Mouse (Mus musculus): Measurements from ENCODE around the gene Gabrr2. TPM values are rescaled to one million over a fixed set of nuclear protein-coding genes. Genes with fewer than 3 reads are reported as not detected.

The Gabrr2 gene
- polyA plus RNA-seq, 1 experiment from 2014 or later, result not detected

DNA sequence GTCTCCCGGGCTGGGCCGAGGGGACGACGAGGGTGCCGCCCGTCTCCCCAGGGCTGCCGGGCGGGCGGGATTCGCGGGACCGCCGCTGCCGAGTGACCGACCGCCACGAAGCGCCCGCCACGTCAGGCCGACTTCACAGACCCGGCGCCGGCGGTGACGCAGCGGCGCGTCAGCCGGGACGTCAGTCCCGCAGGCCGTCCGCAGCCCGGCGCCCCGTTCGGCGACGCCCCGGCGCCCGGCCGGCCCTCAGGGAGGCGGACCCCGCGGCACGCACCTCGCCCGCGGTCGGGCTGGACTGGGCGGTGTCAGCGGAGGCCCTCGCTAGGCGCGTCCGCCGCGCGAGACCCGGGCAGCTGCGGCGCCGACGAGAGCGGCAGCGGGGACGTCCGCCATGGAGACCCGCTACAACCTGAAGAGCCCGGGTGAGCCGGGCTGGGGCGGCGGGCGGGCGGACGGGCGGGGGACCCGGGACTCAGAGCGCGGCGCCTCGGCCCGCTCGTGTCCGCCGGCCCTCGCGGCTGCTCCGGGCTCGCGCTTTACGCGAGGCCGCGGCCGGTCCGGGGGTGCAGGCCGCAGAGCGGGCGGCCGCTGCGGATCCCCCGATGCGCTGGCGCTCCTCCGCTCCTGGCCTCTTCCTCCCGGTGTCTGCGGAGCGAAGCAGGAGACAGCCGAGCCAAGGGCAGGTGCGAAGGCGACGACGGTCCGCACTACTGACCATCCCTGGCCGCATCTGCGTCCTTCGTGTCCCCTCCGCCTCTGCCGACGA is 31.4 kb upstream of the Gabrr2 start, which contains the start of gene Ube2j1:
TSS of gene Ube2j1 (plus strand) at position 222 of the 766 bp plus-strand sequence.
- under 1% methylated on average over 81 of the region's 123 CpGs for WGBS (ENCODE audit: insufficient replicate concordance)
- peak; percentile 100 for ATAC-seq
- DNase-seq, result peak; percentile 92
- Histone ChIP-seq H3K27ac (ENCODE audit: low read depth) (peak within 1 kb of the TSS; percentile 97), H3K4me2 (ENCODE audit: low read depth, low read length) (peak within 1 kb of the TSS; percentile 86), H3K9ac (replicated peaks) (peak within 1 kb of the TSS; percentile 98), H3K4me1 (ENCODE audit: insufficient read depth) (peaks cover 23% of the 10 kb centered on the region), H3K36me3 (replicated peaks; ENCODE audit: insufficient read depth, low read length) (peaks cover 4% of the 10 kb centered on the region; the same call in 1 of the 2 replicates), H3K9me3 (ENCODE audit: low read length) (peaks cover 5% of the 10 kb centered on the region; the same call in 1 of the 2 replicates), H3K27me3 (ENCODE audit: insufficient read depth, low read length) (no peaks in the 10 kb centered on the region), H3K4me3 (ENCODE audit: low read depth, low read length) (peak within 1 kb of the TSS; percentile 89)
- TF ChIP-seq EP300 (IDR thresholded peaks at IDR 0.05; ENCODE audit: low read depth) (no peak), CTCF (IDR thresholded peaks at IDR 0.05; ENCODE audit: low read depth) (no peak)

DNA sequence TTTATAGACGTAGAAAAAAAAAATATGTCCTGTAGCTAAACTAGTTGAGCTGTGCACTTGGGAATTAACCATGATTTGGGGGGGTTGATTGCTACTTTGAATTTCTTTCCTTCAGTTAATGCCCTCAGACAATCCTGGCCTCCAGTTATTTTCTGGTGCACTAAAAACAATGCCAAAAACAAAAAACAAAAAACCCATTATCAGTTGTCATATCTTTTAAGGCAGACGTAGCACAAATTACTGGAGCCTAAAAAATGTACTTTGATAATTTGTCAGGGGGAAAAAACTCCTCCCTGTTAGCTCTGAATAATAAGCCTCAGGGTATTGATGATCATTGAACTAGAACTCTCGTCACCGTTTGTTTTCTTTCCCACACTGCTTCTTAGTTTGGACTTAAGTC is 30.8 kb upstream of the Gabrr2 start:
- peaks cover 8% of the 10 kb centered on the region; the same call in 1 of the 2 replicates for H3K36me3 ChIP-seq (replicated peaks; ENCODE audit: insufficient read depth, low read length)
- H3K4me3 ChIP-seq (ENCODE audit: low read depth, low read length), result peak overlapping the region; percentile 89
- 26% methylated on average over 4 of the region's 4 CpGs for WGBS (ENCODE audit: insufficient replicate concordance)
- H3K9me3 ChIP-seq (ENCODE audit: low read length), result peaks cover 5% of the 10 kb centered on the region; the same call in 1 of the 2 replicates
- peak overlapping the region; percentile 98 for H3K9ac ChIP-seq (replicated peaks)
- H3K27ac ChIP-seq (ENCODE audit: low read depth), result peak overlapping the region; percentile 97; the same call in 1 of the 2 replicates
- no peak for ATAC-seq
- H3K4me2 ChIP-seq (ENCODE audit: low read depth, low read length), result peak overlapping the region; percentile 86
- DNase-seq, result no peak
- no peaks in the 10 kb centered on the region for H3K27me3 ChIP-seq (ENCODE audit: insufficient read depth, low read length)
- TF ChIP-seq CTCF (IDR thresholded peaks at IDR 0.05; ENCODE audit: low read depth) (no peak), EP300 (IDR thresholded peaks at IDR 0.05; ENCODE audit: low read depth) (no peak)
- peaks cover 23% of the 10 kb centered on the region for H3K4me1 ChIP-seq (ENCODE audit: insufficient read depth)

DNA sequence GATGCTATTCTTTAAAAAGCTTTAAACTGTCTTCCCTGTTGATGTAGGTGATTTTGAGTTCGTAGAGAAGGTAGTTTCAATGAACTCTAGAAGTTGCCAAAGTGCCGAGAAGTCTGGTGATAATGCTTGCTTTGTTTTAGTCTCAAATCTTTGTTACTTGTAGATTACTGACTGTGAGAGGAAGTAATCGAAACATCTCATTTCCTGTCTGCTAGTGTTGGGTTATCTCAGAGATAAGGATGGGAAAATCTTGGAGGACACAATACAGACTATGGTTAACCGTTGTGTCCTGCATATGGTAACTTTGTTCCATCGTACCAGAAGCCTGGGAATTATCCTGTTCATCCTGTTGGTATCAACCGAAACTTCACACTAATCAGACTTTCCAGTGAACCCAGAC is 29.3 kb upstream of the Gabrr2 start:
- peaks cover 5% of the 10 kb centered on the region; the same call in 1 of the 2 replicates for H3K9me3 ChIP-seq (ENCODE audit: low read length)
- TF ChIP-seq EP300 (IDR thresholded peaks at IDR 0.05; ENCODE audit: low read depth) (no peak), CTCF (IDR thresholded peaks at IDR 0.05; ENCODE audit: low read depth) (no peak)
- H3K27ac ChIP-seq (ENCODE audit: low read depth), result no peak overlapping the region
- DNase-seq, result no peak
- H3K4me1 ChIP-seq (ENCODE audit: insufficient read depth), result peaks cover 23% of the 10 kb centered on the region
- no peak overlapping the region for H3K4me3 ChIP-seq (ENCODE audit: low read depth, low read length)
- 0 out of 2 replicates have a peak overlapping the region, but pooled peaks have one; percentile 86 for H3K4me2 ChIP-seq (ENCODE audit: low read depth, low read length)
- peaks cover 10% of the 10 kb centered on the region for H3K36me3 ChIP-seq (replicated peaks; ENCODE audit: insufficient read depth, low read length)
- 39% methylated on average over 6 of the region's 6 CpGs for WGBS (ENCODE audit: insufficient replicate concordance)
- no peak overlapping the region; the same call in 1 of the 2 replicates for H3K9ac ChIP-seq (replicated peaks)
- ATAC-seq, result no peak
- H3K27me3 ChIP-seq (ENCODE audit: insufficient read depth, low read length), result no peaks in the 10 kb centered on the region

DNA sequence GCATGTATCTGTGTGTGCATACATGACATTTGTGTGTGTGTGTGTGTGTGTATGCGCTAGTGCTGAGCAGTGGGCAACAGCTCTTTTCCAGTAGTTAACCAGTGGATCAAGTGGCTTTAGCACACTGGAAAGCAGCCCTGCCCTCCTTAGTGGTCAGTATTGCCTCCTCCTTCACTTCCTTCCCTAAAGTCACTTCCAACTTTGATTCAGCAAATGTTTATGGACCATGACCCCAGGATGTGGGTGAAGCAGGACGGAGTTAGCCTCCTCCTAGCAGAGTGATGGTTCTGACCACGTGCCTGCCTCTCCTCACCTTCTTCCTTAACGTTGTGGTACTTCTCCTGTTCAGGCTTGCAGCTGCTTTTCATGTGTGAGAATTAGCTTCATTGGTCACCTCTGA is 23.0 kb upstream of the Gabrr2 start:
- H3K4me3 ChIP-seq (ENCODE audit: low read depth, low read length), result no peak overlapping the region
- ATAC-seq (no peak), DNase-seq (no peak)
- 74% methylated on average over 4 of the region's 4 CpGs for WGBS (ENCODE audit: insufficient replicate concordance)
- no peak overlapping the region for H3K27ac ChIP-seq (ENCODE audit: low read depth)
- peaks cover 5% of the 10 kb centered on the region; the same call in 1 of the 2 replicates for H3K9me3 ChIP-seq (ENCODE audit: low read length)
- H3K9ac ChIP-seq (replicated peaks), result no peak overlapping the region
- H3K4me2 ChIP-seq (ENCODE audit: low read depth, low read length), result no peak overlapping the region
- H3K4me1 ChIP-seq (ENCODE audit: insufficient read depth), result no peaks in the 10 kb centered on the region
- TF ChIP-seq EP300 (IDR thresholded peaks at IDR 0.05; ENCODE audit: low read depth), result no peak
- no peak for TF ChIP-seq CTCF (IDR thresholded peaks at IDR 0.05; ENCODE audit: low read depth)
- H3K36me3 ChIP-seq (replicated peaks; ENCODE audit: insufficient read depth, low read length), result peaks cover 61% of the 10 kb centered on the region
- H3K27me3 ChIP-seq (ENCODE audit: insufficient read depth, low read length), result no peaks in the 10 kb centered on the region

DNA sequence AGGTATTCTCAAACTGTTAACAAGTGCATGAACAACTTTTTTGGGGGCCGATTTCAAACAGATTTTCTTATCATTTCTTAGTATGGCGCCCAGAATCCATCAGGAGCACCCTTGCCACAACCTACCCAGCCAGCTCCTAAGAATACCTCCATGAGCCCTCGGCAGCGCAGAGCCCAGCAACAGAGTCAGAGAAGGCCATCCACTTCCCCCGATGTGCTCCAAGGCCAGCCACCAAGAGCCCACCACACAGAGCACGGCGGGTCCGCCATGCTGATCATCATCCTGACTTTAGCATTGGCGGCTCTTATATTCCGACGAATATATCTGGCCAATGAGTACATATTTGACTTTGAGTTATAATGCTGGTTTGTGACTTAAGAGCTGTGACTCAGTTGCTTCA is 13.2 kb upstream of the Gabrr2 start:
- Histone ChIP-seq H3K27me3 (ENCODE audit: insufficient read depth, low read length) (no peaks in the 10 kb centered on the region), H3K4me3 (ENCODE audit: low read depth, low read length) (no peak overlapping the region), H3K9ac (replicated peaks) (no peak overlapping the region), H3K9me3 (ENCODE audit: low read length) (no peaks in the 10 kb centered on the region), H3K4me1 (ENCODE audit: insufficient read depth) (no peaks in the 10 kb centered on the region), H3K36me3 (replicated peaks; ENCODE audit: insufficient read depth, low read length) (peaks cover 56% of the 10 kb centered on the region), H3K4me2 (ENCODE audit: low read depth, low read length) (no peak overlapping the region), H3K27ac (ENCODE audit: low read depth) (no peak overlapping the region)
- no peak for DNase-seq
- 89% methylated on average over 11 of the region's 11 CpGs for WGBS (ENCODE audit: insufficient replicate concordance)
- no peak for ATAC-seq
- no peak for TF ChIP-seq EP300 (IDR thresholded peaks at IDR 0.05; ENCODE audit: low read depth)

DNA sequence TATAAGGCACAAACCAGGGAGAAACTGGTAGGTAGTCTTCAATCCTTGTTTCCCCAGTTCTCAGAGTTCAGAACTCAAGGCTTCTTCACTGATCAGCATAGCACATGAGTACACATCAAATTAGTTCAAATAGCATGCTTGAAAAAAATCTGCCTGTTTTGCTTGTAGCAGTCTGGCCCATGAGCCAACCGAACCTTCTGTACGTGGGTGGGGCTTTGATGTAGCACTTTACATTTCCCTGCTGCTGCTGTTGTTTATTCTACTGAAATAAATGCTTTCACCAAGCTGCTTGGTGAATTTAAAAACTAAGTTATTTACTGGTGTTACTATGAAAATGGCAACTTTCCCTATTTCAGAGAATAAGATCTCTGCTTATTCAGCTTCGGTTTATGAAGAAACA is 10.7 kb upstream of the Gabrr2 start:
- Histone ChIP-seq H3K4me1 (ENCODE audit: insufficient read depth) (no peaks in the 10 kb centered on the region), H3K4me3 (ENCODE audit: low read depth, low read length) (no peak overlapping the region), H3K4me2 (ENCODE audit: low read depth, low read length) (no peak overlapping the region), H3K9me3 (ENCODE audit: low read length) (no peaks in the 10 kb centered on the region), H3K27ac (ENCODE audit: low read depth) (no peak overlapping the region), H3K27me3 (ENCODE audit: insufficient read depth, low read length) (no peaks in the 10 kb centered on the region), H3K36me3 (replicated peaks; ENCODE audit: insufficient read depth, low read length) (peaks cover 32% of the 10 kb centered on the region), H3K9ac (replicated peaks) (no peak overlapping the region)
- ATAC-seq, result no peak
- WGBS (ENCODE audit: insufficient replicate concordance), result 86% methylated on average over 3 of the region's 3 CpGs
- no peak for DNase-seq
- no peak for TF ChIP-seq EP300 (IDR thresholded peaks at IDR 0.05; ENCODE audit: low read depth)
- TF ChIP-seq CTCF (IDR thresholded peaks at IDR 0.05; ENCODE audit: low read depth), result no peak

Data from liver, postnatal 0 days (tissue).